Mouse (Mus musculus) thymus, adult 18-20 months (tissue): ENCODE data around the gene AC109138.7.

Experiments used
- DNase-seq, 2 experiments: peaks; one replicate each; pipeline ENCODE4 v3.0.0; 2022; ENCODE audit warnings: mixed read lengths in 2 of 2

The AC109138.7 gene

DNA sequence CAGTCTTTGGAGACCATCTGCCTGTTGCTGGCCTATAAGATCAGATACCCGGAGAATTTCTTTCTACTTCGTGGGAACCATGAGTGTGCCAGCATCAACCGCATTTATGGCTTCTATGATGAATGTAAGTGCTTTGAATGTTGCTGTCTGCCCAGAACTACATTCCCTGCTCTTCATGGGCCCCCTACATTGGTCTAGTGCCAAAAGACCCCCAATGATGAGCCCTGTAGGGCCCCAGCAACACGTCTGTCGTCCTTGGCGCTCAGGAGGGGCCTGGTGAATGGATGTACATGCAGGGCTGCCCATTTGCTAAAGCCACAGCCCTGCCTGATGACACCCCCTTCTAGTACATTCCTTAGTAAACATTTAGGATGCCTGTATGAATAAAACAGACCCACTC is 21.0 kb upstream of the AC109138.7 start:
- DNase-seq: no peak

GRCm38 (mm10) chr19:4194021-4194724 is 20.0 kb upstream of the AC109138.7 start:
- no peak for DNase-seq

DNA sequence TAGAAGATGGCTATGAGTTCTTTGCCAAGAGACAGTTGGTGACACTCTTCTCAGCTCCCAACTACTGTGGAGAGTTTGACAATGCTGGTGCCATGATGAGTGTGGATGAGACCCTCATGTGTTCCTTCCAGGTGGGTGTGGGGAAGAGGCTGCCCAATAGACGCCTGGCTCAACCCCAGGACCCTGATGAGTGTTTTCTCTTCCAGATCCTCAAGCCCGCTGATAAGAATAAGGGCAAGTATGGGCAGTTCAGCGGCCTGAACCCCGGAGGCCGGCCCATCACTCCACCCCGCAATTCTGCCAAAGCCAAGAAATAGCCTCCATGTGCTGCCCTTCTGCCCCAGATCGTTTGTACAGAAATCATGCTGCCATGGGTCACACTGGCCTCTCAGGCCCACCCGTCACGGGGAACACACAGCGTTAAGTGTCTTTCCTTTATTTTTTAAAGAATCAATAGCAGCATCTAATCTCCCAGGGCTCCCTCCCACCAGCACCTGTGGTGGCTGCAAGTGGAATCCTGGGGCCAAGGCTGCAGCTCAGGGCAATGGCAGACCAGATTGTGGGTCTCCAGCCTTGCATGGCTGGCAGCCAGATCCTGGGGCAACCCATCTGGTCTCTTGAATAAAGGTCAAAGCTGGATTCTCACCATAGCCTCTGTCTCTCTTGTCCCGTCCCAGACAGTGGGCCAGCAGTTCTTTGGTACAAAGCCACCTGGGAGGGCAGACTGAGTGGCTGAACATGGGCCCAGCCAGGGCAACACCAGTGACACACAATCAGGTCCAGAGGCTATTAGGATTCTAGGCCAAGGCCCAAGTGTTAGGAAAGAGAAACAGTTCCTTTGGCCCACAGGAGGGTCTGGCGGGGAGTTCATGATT is 19.1 kb upstream of the AC109138.7 start:
- no peak for DNase-seq

GRCm38 (mm10) chr19:4196048-4196447 is 18.1 kb upstream of the AC109138.7 start:
- no peak for DNase-seq

- no peak for DNase-seq
These were observed 17.6 kb upstream of the AC109138.7 start for GRCm38 (mm10) chr19:4196548-4196947.

- DNase-seq: no peak
These were observed 17.0 kb upstream of the AC109138.7 start for GRCm38 (mm10) chr19:4197180-4197579.

DNA sequence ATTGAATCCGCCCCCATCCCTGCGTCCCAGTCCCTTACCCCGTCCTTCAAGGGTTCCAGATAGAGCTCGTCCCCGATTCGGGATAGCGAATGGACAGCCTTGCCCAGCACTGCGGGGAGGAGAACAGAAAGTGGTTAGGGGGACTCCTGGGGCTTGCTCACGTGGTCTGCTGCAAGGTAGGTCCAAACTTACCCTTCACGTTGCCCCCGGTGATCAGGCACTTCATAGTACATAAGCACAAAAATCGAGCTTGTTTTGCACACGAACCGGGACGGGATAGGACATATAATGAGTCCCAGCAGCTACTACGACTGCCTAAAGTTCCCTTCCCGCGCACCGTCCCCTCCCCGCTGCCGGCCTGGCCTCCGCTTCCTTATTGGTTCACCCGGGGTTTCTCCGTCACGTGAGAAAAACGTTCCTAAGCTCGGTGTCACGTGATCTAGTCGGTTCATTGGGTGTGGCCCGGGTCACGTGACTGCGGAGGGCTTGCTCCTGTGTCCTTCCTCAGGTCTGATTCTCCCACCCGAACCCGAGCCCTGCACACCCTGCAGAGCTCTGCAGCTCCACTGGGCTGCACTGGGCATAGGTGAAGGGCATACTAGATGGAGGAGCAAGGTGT is 12.8 kb upstream of the AC109138.7 start, which contains the start of gene Rad9a:
Rad9a (minus strand) TSS at position 372 of the 619 bp plus-strand sequence.
- DNase-seq: peak; percentile 94 to 97

- DNase-seq: no peak
These were observed 12.0 kb upstream of the AC109138.7 start for GRCm38 (mm10) chr19:4202149-4202548.

GRCm38 (mm10) chr19:4203148-4203547 is 11.0 kb upstream of the AC109138.7 start:
- no peak for DNase-seq

DNA sequence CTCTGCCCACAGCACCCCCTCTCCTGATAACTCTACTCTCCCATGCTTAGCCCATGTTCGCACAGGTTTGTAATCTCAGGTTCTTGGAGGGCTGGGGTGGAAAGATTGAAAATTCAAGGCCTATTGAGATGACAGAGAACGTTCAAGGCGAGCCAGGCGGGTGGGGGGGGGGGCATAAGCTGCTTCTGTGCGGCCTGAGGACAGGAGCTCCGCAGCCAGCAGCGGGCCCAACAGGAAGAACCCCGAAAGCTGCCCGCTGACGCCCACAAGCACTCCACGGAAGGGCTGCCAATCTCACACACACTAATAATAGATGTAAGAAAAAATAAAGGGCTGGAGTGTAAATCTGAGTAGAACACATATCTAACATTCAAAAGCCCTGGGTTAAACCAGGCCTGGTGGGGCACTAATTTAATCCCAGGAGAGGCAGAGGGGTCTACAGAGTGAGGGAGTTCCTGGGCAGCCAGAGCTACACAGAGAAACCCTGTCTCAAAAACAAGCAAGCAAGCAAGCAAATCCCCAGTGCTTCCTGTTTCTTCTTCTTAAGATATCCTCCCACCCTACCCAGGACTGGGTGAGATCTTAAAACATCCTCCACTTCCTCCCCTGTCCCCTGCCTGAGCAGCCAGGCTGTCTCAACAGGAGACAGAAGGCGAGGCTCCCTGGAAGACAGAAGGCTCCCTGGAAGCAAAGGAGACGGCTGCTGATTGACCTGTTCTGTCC is 10.4 kb upstream of the AC109138.7 start:
- DNase-seq: no peak

DNA sequence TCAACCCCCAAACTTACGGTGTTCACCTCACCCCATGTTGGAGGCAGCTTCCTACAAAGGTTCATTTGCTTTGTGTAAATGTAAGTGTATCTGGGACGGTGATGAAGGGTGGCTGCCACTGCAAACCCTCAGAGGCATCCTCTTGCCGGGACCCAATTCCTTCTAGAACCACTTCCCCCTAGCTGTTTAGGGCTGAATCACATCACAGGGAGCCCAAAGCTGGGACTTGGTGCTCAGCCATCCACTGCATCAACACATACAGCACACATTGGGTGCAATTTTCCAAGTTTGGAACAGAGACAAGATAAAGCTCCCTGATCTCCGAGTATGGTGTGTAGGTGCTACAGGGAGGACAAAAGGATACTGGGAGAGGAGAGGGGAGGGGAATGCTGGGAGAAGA is 9.3 kb upstream of the AC109138.7 start:
- DNase-seq: no peak

- DNase-seq: no peak
These were observed 7.2 kb upstream of the AC109138.7 start for GRCm38 (mm10) chr19:4206971-4207370.

- no peak for DNase-seq
These were observed 5.6 kb upstream of the AC109138.7 start for GRCm38 (mm10) chr19:4208563-4208962.

- no peak for DNase-seq
These were observed 2.1 kb upstream of the AC109138.7 start for GRCm38 (mm10) chr19:4211891-4212588.

DNA sequence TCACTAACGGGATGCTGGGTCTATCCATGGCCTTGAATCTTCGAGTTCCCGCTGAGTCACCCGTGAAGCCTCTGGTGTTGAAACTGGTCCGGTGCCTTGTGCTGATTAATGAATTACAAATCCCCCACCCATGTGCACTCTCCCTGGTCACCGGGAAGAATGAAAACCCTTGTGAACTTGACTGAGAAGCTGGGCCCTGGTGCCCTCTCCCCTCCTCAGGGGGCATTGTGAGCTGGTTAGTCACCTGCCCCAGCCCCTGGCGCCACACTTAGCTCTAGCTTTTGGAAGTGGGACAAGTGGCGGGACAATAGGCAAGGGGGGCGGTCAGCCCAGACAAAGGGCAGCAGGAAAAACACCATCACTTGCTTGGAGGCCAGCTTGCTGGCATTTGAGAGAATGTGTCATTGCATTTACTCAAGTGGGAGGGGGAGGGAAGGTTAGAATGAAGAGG is 608 bp upstream of the AC109138.7 start:
- DNase-seq: no peak

GRCm38 (mm10) chr19:4214771-4215450 is 754 bp downstream of the AC109138.7 start:
- DNase-seq: no peak

GRCm38 (mm10) chr19:4215451-4215840 is 1.3 kb downstream of the AC109138.7 start:
- no peak for DNase-seq

DNA sequence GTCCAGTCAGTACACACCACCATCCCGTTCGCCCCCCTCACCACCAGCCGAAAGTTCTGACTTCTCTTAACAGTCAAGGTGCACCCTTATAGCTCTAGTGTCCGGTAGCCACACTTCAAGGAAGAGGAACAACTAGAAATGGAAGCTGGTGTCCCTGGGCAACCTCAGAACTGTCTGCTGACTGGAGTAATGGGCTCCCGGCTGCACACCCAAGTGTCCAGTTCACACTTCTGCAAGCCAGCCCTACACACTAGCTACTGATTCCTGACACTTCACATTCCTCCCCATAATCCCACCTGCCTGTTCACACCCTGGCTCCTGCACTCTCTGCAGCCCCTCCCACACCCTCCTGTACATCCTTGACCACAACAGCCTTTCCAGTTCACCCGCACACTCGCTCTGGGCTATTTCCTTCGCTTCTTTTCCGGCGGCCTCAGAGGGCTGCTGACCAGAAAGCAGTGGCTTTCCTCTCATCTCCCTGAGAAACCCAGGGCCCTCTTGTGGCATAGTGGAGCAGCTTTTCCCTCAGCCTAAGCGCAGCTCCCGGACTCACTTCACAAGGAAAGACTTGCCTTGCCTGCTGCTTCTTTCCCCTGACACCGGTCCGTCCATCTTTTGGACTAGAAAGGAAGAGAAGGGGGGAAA is 2.0 kb downstream of the AC109138.7 start:
- no peak for DNase-seq

DNA sequence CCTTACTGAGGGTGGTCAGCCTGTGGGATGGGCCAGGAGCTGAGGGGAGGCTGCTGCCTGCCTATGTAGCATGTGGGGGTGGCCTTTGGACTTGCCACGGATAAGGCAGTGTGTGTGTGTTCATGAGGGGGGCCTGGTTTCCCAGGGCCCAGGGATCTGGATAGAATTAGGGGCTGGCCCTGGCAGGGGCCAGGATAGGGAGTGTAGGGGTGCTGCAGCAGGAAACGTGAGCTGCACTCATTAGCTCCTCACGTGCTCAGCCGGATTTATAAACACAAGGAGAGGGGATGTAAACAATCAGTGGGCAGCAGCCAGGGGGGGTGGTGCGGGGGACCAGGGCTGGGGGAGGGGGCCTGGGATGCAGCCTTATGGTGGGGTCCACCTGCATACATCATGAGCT is 3.0 kb downstream of the AC109138.7 start:
- DNase-seq: no peak

DNA sequence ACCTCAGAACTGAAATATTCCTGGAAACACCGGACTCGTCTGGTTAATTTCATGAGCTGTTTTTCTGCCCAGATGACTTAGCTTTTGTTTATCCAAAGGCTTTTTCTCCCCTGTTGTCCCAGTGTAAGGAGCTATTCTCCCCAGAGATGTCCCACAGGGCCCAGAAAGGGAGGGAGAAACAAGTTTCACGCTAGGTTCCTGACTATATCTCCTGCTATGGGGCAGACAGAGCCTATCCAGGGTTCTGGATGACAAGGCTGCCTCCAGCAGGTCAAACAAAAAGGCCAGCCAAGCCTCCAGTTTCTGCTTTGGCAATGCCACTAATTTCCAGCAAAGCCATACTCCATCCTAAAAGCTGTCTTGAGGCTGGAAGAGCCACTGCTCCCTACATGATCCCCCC is 3.7 kb downstream of the AC109138.7 start:
- no peak for DNase-seq

DNA sequence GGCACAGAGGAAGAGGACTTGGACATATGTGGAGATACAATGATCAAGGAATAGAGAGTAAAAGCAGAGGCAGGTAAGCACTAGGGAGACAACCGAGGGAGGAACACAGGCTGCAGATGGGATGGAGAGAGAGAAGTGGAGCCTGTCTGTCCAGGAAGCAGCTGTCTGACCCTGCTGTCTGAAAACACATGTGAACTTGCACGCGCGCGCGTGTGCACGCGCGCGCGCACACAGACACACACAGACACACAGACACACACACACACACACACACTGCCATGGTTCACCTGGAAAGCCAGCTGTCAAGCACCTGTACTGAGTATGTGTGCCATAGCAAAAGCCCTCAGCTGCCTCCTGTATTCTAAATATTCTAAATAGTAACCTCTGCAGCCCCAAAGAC is 4.1 kb downstream of the AC109138.7 start:
- no peak for DNase-seq
